Mouse (Mus musculus) hindbrain, embryonic 16.5 days (tissue): ENCODE measurements at regions not wholly inside any gene's neighbourhood (a gene's known extent, or its start where the extent isn't known, plus 50 kb on each side); places are given as distances from the start of the nearest gene placed in this dataset.

Experiments
- ATAC-seq: fragments of 200-750 bp; cut with Nextera tagmentation; 2 replicates; pipeline ENCODE4 v1.8.0; 2017; ENCODE audit warnings: moderate TSS enrichment, moderate library complexity
- H3K27ac ChIP-seq: fragments of 300-500 bp; sonication (generic); 2 replicates; pipeline ENCODE4 v1.5.1; 2014; ENCODE audit warnings: low read depth, mild to moderate bottlenecking, control low read depth, low read length, moderate library complexity
- H3K27me3 ChIP-seq: fragments of 300-500 bp; sonication (generic); replicated peaks from 2 replicates; pipeline ENCODE4 v1.6.1; 2014; ENCODE audit warnings: low read length; ENCODE audit not compliant: control insufficient read depth, insufficient read depth
- H3K36me3 ChIP-seq: fragments of 300-500 bp; sonication (generic); 2 replicates; pipeline ENCODE4 v1.6.1; 2014; ENCODE audit warnings: mild to moderate bottlenecking, low read length, moderate library complexity, mixed read lengths; ENCODE audit not compliant: control insufficient read depth, insufficient read depth
- H3K4me1 ChIP-seq: fragments of 300-500 bp; sonication (generic); 2 replicates; pipeline ENCODE4 v1.6.1; 2014; ENCODE audit warnings: low read depth, low read length; ENCODE audit not compliant: control insufficient read depth, insufficient read depth
- H3K4me2 ChIP-seq: fragments of 300-500 bp; sonication (generic); 2 replicates; pipeline ENCODE4 v1.6.1; 2014; ENCODE audit warnings: mild to moderate bottlenecking, low read length, control low read depth, moderate library complexity
- H3K4me3 ChIP-seq: fragments of 300-500 bp; sonication (generic); 2 replicates; pipeline ENCODE4 v1.5.1; 2014; ENCODE audit warnings: mild to moderate bottlenecking, low read length, control low read depth, moderate library complexity
- H3K9ac ChIP-seq: fragments of 300-500 bp; sonication (generic); 2 replicates; pipeline ENCODE4 v1.6.1; 2014; ENCODE audit warnings: low read depth, mild to moderate bottlenecking, control low read depth, low read length, moderate library complexity
- H3K9me3 ChIP-seq: fragments of 300-500 bp; sonication (generic); 2 replicates; pipeline ENCODE4 v1.6.1; 2014; ENCODE audit warnings: mild to moderate bottlenecking, low read length, moderate library complexity; ENCODE audit not compliant: control insufficient read depth
- WGBS: fragments of 180-500 bp; shearing (Covaris S2); extraction: QIAGEN DNeasy Blood & Tissue Kit; methylation state at CpG from one replicate; pipeline ENCODE4 v1.1.7; 2014; 5-methylcytosine and 5-hydroxymethylcytosine counted together

- WGBS, result 80% methylated on average over 8 of the region's 8 CpGs
- no peaks in the 10 kb centered on the region for H3K9me3 ChIP-seq
- no peaks in the 10 kb centered on the region for H3K27me3 ChIP-seq
- H3K36me3 ChIP-seq, result no peaks in the 10 kb centered on the region
- ATAC-seq, result no peak
- no peak overlapping the region for H3K9ac ChIP-seq
- H3K4me1 ChIP-seq, result no peaks in the 10 kb centered on the region
- H3K27ac ChIP-seq, result no peak overlapping the region
- no peak overlapping the region for H3K4me2 ChIP-seq
- no peak overlapping the region for H3K4me3 ChIP-seq
These were observed 89.8 kb downstream of the Chst2 start for GRCm38 (mm10) chr9:95316726-95317125.

GRCm38 (mm10) chr9:95315080-95315479 is 91.4 kb downstream of the Chst2 start:
- no peak overlapping the region for H3K27ac ChIP-seq

GRCm38 (mm10) chr9:95311671-95312070 is 94.9 kb downstream of the Chst2 start:
- no peak overlapping the region for H3K4me2 ChIP-seq
- H3K4me1 ChIP-seq, result no peaks in the 10 kb centered on the region
- no peak overlapping the region for H3K4me3 ChIP-seq
- H3K9me3 ChIP-seq, result no peaks in the 10 kb centered on the region
- no peak for ATAC-seq
- H3K9ac ChIP-seq, result no peak overlapping the region
- WGBS, result 71% methylated on average over 3 of the region's 3 CpGs
- no peaks in the 10 kb centered on the region for H3K27me3 ChIP-seq
- no peaks in the 10 kb centered on the region for H3K36me3 ChIP-seq
- no peak overlapping the region for H3K27ac ChIP-seq

More at GRCm38 (mm10) chr9:95315080-95315479, 91.4 kb downstream of the Chst2 start:
- 84% methylated on average over 4 of the region's 4 CpGs for WGBS
- no peak overlapping the region for H3K4me2 ChIP-seq
- no peak overlapping the region for H3K9ac ChIP-seq
- no peaks in the 10 kb centered on the region for H3K36me3 ChIP-seq
- H3K4me3 ChIP-seq, result no peak overlapping the region
- H3K9me3 ChIP-seq, result no peaks in the 10 kb centered on the region
- H3K4me1 ChIP-seq, result no peaks in the 10 kb centered on the region
- no peaks in the 10 kb centered on the region for H3K27me3 ChIP-seq
- no peak for ATAC-seq

- H3K9ac ChIP-seq, result no peak overlapping the region
- H3K9me3 ChIP-seq, result no peaks in the 10 kb centered on the region
- H3K36me3 ChIP-seq, result no peaks in the 10 kb centered on the region
- H3K4me2 ChIP-seq, result no peak overlapping the region
- no peaks in the 10 kb centered on the region for H3K27me3 ChIP-seq
- no peak overlapping the region for H3K27ac ChIP-seq
- no peaks in the 10 kb centered on the region for H3K4me1 ChIP-seq
- ATAC-seq, result no peak
- H3K4me3 ChIP-seq, result no peak overlapping the region
These were observed 117.5 kb downstream of the Chst2 start for GRCm38 (mm10) chr9:95289008-95289407.

- no peak overlapping the region for H3K9ac ChIP-seq
- H3K4me1 ChIP-seq, result no peaks in the 10 kb centered on the region
- H3K9me3 ChIP-seq, result no peaks in the 10 kb centered on the region
- ATAC-seq, result no peak
- no peak overlapping the region for H3K4me3 ChIP-seq
- H3K36me3 ChIP-seq, result no peaks in the 10 kb centered on the region
- H3K27ac ChIP-seq, result no peak overlapping the region
- no peak overlapping the region for H3K4me2 ChIP-seq
- no peaks in the 10 kb centered on the region for H3K27me3 ChIP-seq
- 99% methylated on average over 3 of the region's 3 CpGs for WGBS
These were observed 123.5 kb downstream of the Chst2 start for GRCm38 (mm10) chr9:95282996-95283395.

GRCm38 (mm10) chr9:95282502-95282901 is 124.0 kb downstream of the Chst2 start:
- Histone ChIP-seq H3K27me3 (no peaks in the 10 kb centered on the region), H3K4me1 (no peaks in the 10 kb centered on the region), H3K27ac (no peak overlapping the region), H3K9me3 (no peaks in the 10 kb centered on the region), H3K9ac (no peak overlapping the region), H3K4me3 (no peak overlapping the region), H3K4me2 (no peak overlapping the region), H3K36me3 (no peaks in the 10 kb centered on the region)
- WGBS, result 87% methylated on average over 2 of the region's 2 CpGs
- ATAC-seq, result no peak
